ENCODE assay signal across 8 mouse cellular contexts in genomic region chr2:71787156-71787590, GRCm38 (mm10). TPM values are rescaled to one million over a fixed set of nuclear protein-coding genes. Genes with fewer than 3 reads are reported as not detected.
DNase-seq lines count a peak whose midpoint lies in the region; ATAC-seq and TF ChIP-seq lines count a peak whose summit lies in the region.

No protein-coding gene starts in this region.

- H3K36me3 ChIP-seq in hindbrain, embryonic 12.5 days = no peaks in the 10 kb centered on the region
- H3K36me3 ChIP-seq in limb, embryonic 15.5 days = no peaks in the 10 kb centered on the region
- no peaks in the 10 kb centered on the region for H3K36me3 ChIP-seq in midbrain, postnatal 0 days (ENCODE audit: insufficient read depth, low read length)

- ATAC-seq in hindbrain, embryonic 12.5 days (ENCODE audit: low FRiP score) = peak; percentile 77
- peak; percentile 56 for ATAC-seq in limb, embryonic 15.5 days (ENCODE audit: insufficient number of reproducible peaks, low FRiP score, low TSS enrichment, low read depth)
- ATAC-seq in midbrain, postnatal 0 days (ENCODE audit: low FRiP score) = peak; percentile 81

- 0 out of 2 replicates have a peak, but pooled peaks cover 4% of the 10 kb centered on the region for H3K4me1 ChIP-seq in embryonic fibroblast, embryonic 13.5 days (ENCODE audit: control insufficient read depth, insufficient read depth, low read length)
- H3K4me1 ChIP-seq in hindbrain, embryonic 12.5 days = peaks cover 12% of the 10 kb centered on the region
- H3K4me1 ChIP-seq in limb, embryonic 15.5 days = peaks cover 18% of the 10 kb centered on the region
- no peaks in the 10 kb centered on the region for H3K4me1 ChIP-seq in midbrain, postnatal 0 days (ENCODE audit: insufficient read depth, low read length)

- H3K4me2 ChIP-seq in hindbrain, embryonic 12.5 days (replicated peaks) = peak overlapping the region; percentile 98
- H3K4me2 ChIP-seq in limb, embryonic 15.5 days = peak overlapping the region; percentile 95
- H3K4me2 ChIP-seq in midbrain, postnatal 0 days (ENCODE audit: low read depth, low read length, poor library complexity, severe bottlenecking) = peak overlapping the region; percentile 99

- no peaks in the 10 kb centered on the region for H3K9me3 ChIP-seq in hindbrain, embryonic 12.5 days (replicated peaks)
- H3K9me3 ChIP-seq in limb, embryonic 15.5 days = no peaks in the 10 kb centered on the region
- no peaks in the 10 kb centered on the region for H3K9me3 ChIP-seq in midbrain, postnatal 0 days (ENCODE audit: low read length)

- peaks cover 22% of the 10 kb centered on the region for H3K27me3 ChIP-seq in hindbrain, embryonic 12.5 days
- H3K27me3 ChIP-seq in limb, embryonic 15.5 days = peaks cover 7% of the 10 kb centered on the region
- no peaks in the 10 kb centered on the region for H3K27me3 ChIP-seq in midbrain, postnatal 0 days (ENCODE audit: insufficient read depth, low read length)

- no peak for TF ChIP-seq CTCF in embryonic fibroblast, embryonic 13.5 days (IDR thresholded peaks at IDR 0.05; ENCODE audit: borderline replicate concordance, insufficient read depth, low read length)
- TF ChIP-seq CTCF in midbrain, postnatal 0 days (IDR thresholded peaks at IDR 0.05) = no peak

- no peak for TF ChIP-seq POLR2A in embryonic fibroblast, embryonic 13.5 days (IDR thresholded peaks at IDR 0.05; ENCODE audit: low read depth, low read length)

- DNase-seq in kidney, adult 8-10 months = peak; percentile 52 to 67
- DNase-seq in kidney, postnatal 14 days = no peak
- peak; percentile 58 to 69 for DNase-seq in adrenal gland, adult 18-20 months (ENCODE audit: low spot score in 2 of 2)
- no peak for DNase-seq in midbrain, postnatal 0 days (ENCODE audit: low spot score)
- peak; percentile 78 for DNase-seq in thymus, postnatal 4 days

- H3K9ac ChIP-seq in hindbrain, embryonic 12.5 days = peak overlapping the region; percentile 78
- H3K9ac ChIP-seq in limb, embryonic 15.5 days = peak overlapping the region; percentile 65
- peak overlapping the region; percentile 71 for H3K9ac ChIP-seq in midbrain, postnatal 0 days (replicated peaks; ENCODE audit: low read length, poor library complexity, severe bottlenecking)

- H3K4me3 ChIP-seq in embryonic fibroblast, embryonic 13.5 days (ENCODE audit: insufficient read depth, low read length) = peak overlapping the region; percentile 47
- H3K4me3 ChIP-seq in hindbrain, embryonic 12.5 days = peak overlapping the region; percentile 79
- H3K4me3 ChIP-seq in limb, embryonic 15.5 days = peak overlapping the region; percentile 80
- peak overlapping the region; percentile 82 for H3K4me3 ChIP-seq in midbrain, postnatal 0 days (ENCODE audit: low read depth, low read length)

- H3K27ac ChIP-seq in embryonic fibroblast, embryonic 13.5 days (ENCODE audit: insufficient read depth, low read length) = no peak overlapping the region
- H3K27ac ChIP-seq in hindbrain, embryonic 12.5 days = peak overlapping the region; percentile 57
- peak overlapping the region; percentile 82 for H3K27ac ChIP-seq in limb, embryonic 15.5 days
- peak overlapping the region; percentile 57 for H3K27ac ChIP-seq in midbrain, postnatal 0 days (ENCODE audit: low read depth, low read length)

- under 1% methylated on average over 39 of the region's 40 CpGs for WGBS in hindbrain, embryonic 12.5 days
- under 1% methylated on average over 40 of the region's 40 CpGs for WGBS in limb, embryonic 15.5 days
- WGBS in midbrain, postnatal 0 days = under 1% methylated on average over 30 of the region's 40 CpGs

RNA-seq across cellular contexts. Expression of gene Itga6, which starts 41.8 kb away (rescaled TPM):
- 100 to 1,000 TPM; 104 to 133 TPM for total RNA-seq in adrenal gland, adult 18-20 months (2021)
- polyA plus RNA-seq in embryonic fibroblast, embryonic 13.5 days (2011; ENCODE audit: insufficient read length, low read depth, missing spikeins) = 21.9 and 24.0 TPM in 2 replicates
- 31.5 and 34.6 TPM in 2 replicates for polyA plus RNA-seq in hindbrain, embryonic 12.5 days (2016; fragmentation: Nextera tagmentation; extraction: Ambion mirVana)
- polyA plus RNA-seq in limb, embryonic 15.5 days (2015; fragmentation: Nextera tagmentation; extraction: Ambion mirVana) = 38.5 and 47.2 TPM in 2 replicates
- total RNA-seq in midbrain, postnatal 0 days (2014; rRNA removed) = 38.9 and 41.5 TPM in 2 replicates
- polyA plus RNA-seq in midbrain, postnatal 0 days (2015; fragmentation: Nextera tagmentation; extraction: Ambion mirVana) = 14.5 and 16.0 TPM in 2 replicates

Comparison
In these comparisons a context has a peak if more than half of its experiments do, and no peak if none do; other contexts are left out.
1. DNase-seq: peak in kidney, adult 8-10 months (2 of 2), adrenal gland, adult 18-20 months (2 of 2) and thymus, postnatal 4 days (single experiment); none in kidney, postnatal 14 days (single experiment) and midbrain, postnatal 0 days (single experiment).
2. Peak in every context shown above with its lines, with median percentiles within 50 percentile points of each other: H3K4me3 ChIP-seq, ATAC-seq, H3K4me2 ChIP-seq and H3K9ac ChIP-seq.